Mouse (Mus musculus) macrophage (primary cell): ENCODE results near the gene Gse1. TPM values are rescaled to one million over a fixed set of nuclear protein-coding genes. Genes with fewer than 3 reads are reported as not detected.

ENCODE experiments used
- H3K27ac ChIP-seq: fragments of 350-480 bp; formaldehyde crosslinking; 2 replicates; pipeline ENCODE4 v1.9.0; 2021
- H3K36me3 ChIP-seq: fragments of 350-480 bp; formaldehyde crosslinking; 2 replicates; pipeline ENCODE4 v1.9.0; 2021; ENCODE audit errors: inconsistent target
- H3K4me3 ChIP-seq: fragments of 350-480 bp; formaldehyde crosslinking; 2 replicates; pipeline ENCODE4 v1.9.0; 2021; ENCODE audit errors: inconsistent target
- H3K79me2 ChIP-seq: fragments of 350-480 bp; formaldehyde crosslinking; 2 replicates; pipeline ENCODE4 v1.9.0; 2021; ENCODE audit errors: inconsistent target
- WGBS: methylation state at CpG from one replicate; pipeline ENCODE4 v1.1.7; 2026; ENCODE audit warnings: inconsistent platforms; ENCODE audit not compliant: missing documents; 5-methylcytosine and 5-hydroxymethylcytosine counted together
- polyA plus RNA-seq: library from polyadenylated mRNA; stranded (reverse); fragments of 250-400 nt; gene quantifications from 3 replicates; pipeline ENCODE4 v1.2.4, GENCODE M21; 2018; ENCODE audit warnings: inconsistent platforms

The Gse1 gene
- polyA plus RNA-seq, 1 experiment from 2014 or later: 10.8 TPM

- WGBS: 93% methylated on average over 18 of the region's 18 CpGs
- Histone ChIP-seq H3K79me2 (peaks cover 100% of the 10 kb centered on the region), H3K4me3 (no peak overlapping the region), H3K27ac (no peak overlapping the region), H3K36me3 (peaks cover 21% of the 10 kb centered on the region)
Observed at GRCm38 (mm10) chr8:120554466-120555039, 326.3 kb downstream of the Gse1 start.

GRCm38 (mm10) chr8:120556198-120556892 lies 328.1 kb downstream of the Gse1 start:
- WGBS: 91% methylated on average over 20 of the region's 20 CpGs
- no peak overlapping the region for H3K4me3 ChIP-seq

GRCm38 (mm10) chr8:120557170-120557965 lies 329.1 kb downstream of the Gse1 start:
- H3K36me3 ChIP-seq: peaks cover 21% of the 10 kb centered on the region
- no peak overlapping the region for H3K4me3 ChIP-seq
- WGBS: 72% methylated on average over 15 of the region's 15 CpGs
- H3K27ac ChIP-seq: no peak overlapping the region
- peaks cover 100% of the 10 kb centered on the region for H3K79me2 ChIP-seq

More at GRCm38 (mm10) chr8:120556198-120556892, 328.1 kb downstream of the Gse1 start:
- H3K79me2 ChIP-seq: peaks cover 100% of the 10 kb centered on the region
- no peak overlapping the region for H3K27ac ChIP-seq
- peaks cover 21% of the 10 kb centered on the region for H3K36me3 ChIP-seq

GRCm38 (mm10) chr8:120558162-120558561 lies 329.9 kb downstream of the Gse1 start:
- H3K4me3 ChIP-seq: no peak overlapping the region
- peaks cover 21% of the 10 kb centered on the region for H3K36me3 ChIP-seq
- 91% methylated on average over 3 of the region's 4 CpGs for WGBS
- no peak overlapping the region for H3K27ac ChIP-seq
- peaks cover 96% of the 10 kb centered on the region for H3K79me2 ChIP-seq

GRCm38 (mm10) chr8:120559654-120560053 lies 331.4 kb downstream of the Gse1 start:
- H3K36me3 ChIP-seq: peaks cover 11% of the 10 kb centered on the region
- WGBS: 89% methylated on average over 11 of the region's 11 CpGs
- H3K27ac ChIP-seq: no peak overlapping the region
- H3K79me2 ChIP-seq: peaks cover 81% of the 10 kb centered on the region
- H3K4me3 ChIP-seq: no peak overlapping the region

- WGBS: 99% methylated on average over 5 of the region's 5 CpGs
- H3K4me3 ChIP-seq: no peak overlapping the region
- peaks cover 2% of the 10 kb centered on the region; the same call in 1 of the 2 replicates for H3K36me3 ChIP-seq
- H3K79me2 ChIP-seq: peaks cover 76% of the 10 kb centered on the region
- H3K27ac ChIP-seq: no peak overlapping the region
Observed at GRCm38 (mm10) chr8:120560535-120560934, 332.3 kb downstream of the Gse1 start.

- Histone ChIP-seq H3K79me2 (peaks cover 76% of the 10 kb centered on the region), H3K36me3 (peaks cover 4% of the 10 kb centered on the region; the same call in 1 of the 2 replicates), H3K27ac (0 out of 2 replicates have a peak overlapping the region, but pooled peaks have one; percentile 8), H3K4me3 (no peak overlapping the region)
- WGBS: 89% methylated on average over 21 of the region's 22 CpGs
Observed at GRCm38 (mm10) chr8:120561539-120562435, 333.5 kb downstream of the Gse1 start.

GRCm38 (mm10) chr8:120562680-120563347 lies 334.6 kb downstream of the Gse1 start:
- no peak overlapping the region for H3K4me3 ChIP-seq
- H3K27ac ChIP-seq: peak overlapping the region; percentile 95
- peaks cover 66% of the 10 kb centered on the region for H3K79me2 ChIP-seq
- H3K36me3 ChIP-seq: peaks cover 14% of the 10 kb centered on the region; the same call in 1 of the 2 replicates
- 90% methylated on average over 18 of the region's 18 CpGs for WGBS

GRCm38 (mm10) chr8:120563348-120563724 lies 335.1 kb downstream of the Gse1 start:
- 37% methylated on average over 8 of the region's 8 CpGs for WGBS
- H3K27ac ChIP-seq: peak overlapping the region; percentile 95
- H3K79me2 ChIP-seq: peaks cover 61% of the 10 kb centered on the region
- peaks cover 16% of the 10 kb centered on the region; the same call in 1 of the 2 replicates for H3K36me3 ChIP-seq
- H3K4me3 ChIP-seq: no peak overlapping the region

- Histone ChIP-seq H3K79me2 (peaks cover 53% of the 10 kb centered on the region), H3K4me3 (no peak overlapping the region; the same call in 1 of the 2 replicates), H3K36me3 (peaks cover 16% of the 10 kb centered on the region; the same call in 1 of the 2 replicates), H3K27ac (peak overlapping the region; percentile 95)
- 9% methylated on average over 19 of the region's 20 CpGs for WGBS
Observed at GRCm38 (mm10) chr8:120563851-120564837, 335.9 kb downstream of the Gse1 start.

GRCm38 (mm10) chr8:120565151-120565711 lies 337.0 kb downstream of the Gse1 start:
- H3K79me2 ChIP-seq: peaks cover 42% of the 10 kb centered on the region

GRCm38 (mm10) chr8:120566681-120567080 lies 338.4 kb downstream of the Gse1 start:
- Histone ChIP-seq H3K79me2 (peaks cover 27% of the 10 kb centered on the region), H3K27ac (no peak overlapping the region)
- WGBS: 71% methylated on average over 8 of the region's 8 CpGs

More at GRCm38 (mm10) chr8:120565151-120565711, 337.0 kb downstream of the Gse1 start:
- WGBS: 76% methylated on average over 7 of the region's 7 CpGs
- Histone ChIP-seq H3K27ac (peak overlapping the region; percentile 95), H3K4me3 (no peak overlapping the region), H3K36me3 (peaks cover 16% of the 10 kb centered on the region; the same call in 1 of the 2 replicates)

More at GRCm38 (mm10) chr8:120566681-120567080, 338.4 kb downstream of the Gse1 start:
- Histone ChIP-seq H3K4me3 (no peak overlapping the region), H3K36me3 (peaks cover 25% of the 10 kb centered on the region; the same call in 1 of the 2 replicates)
